Mouse (Mus musculus): ENCODE data around the gene Syt10. TPM values are rescaled to one million over a fixed set of nuclear protein-coding genes. Genes with fewer than 3 reads are reported as not detected.
"Not testable (repeated sequence)": the region's sequence is repeated elsewhere in the genome, so short reads cannot be mapped to it uniquely, and the experiment has no call there.

Gene Syt10
- total RNA-seq (2021) = not detected
- long read RNA-seq, experiment 1 = 0 reads
- long read RNA-seq, experiment 2 = 0 reads

GRCm38 (mm10) chr15:89841364-89842017, at the start of gene Syt10:
TSS of gene Syt10 (minus strand) at chr15:89841860.
- intact Hi-C loops (cut with DNase I) = no loop called here
- DNase-seq = peak in 1 of 2 experiments; percentile 11

- no peak for DNase-seq
- intact Hi-C loops (cut with DNase I) = no loop called here
These were observed 42.1 kb upstream of the Syt10 start for GRCm38 (mm10) chr15:89883799-89884198.

GRCm38 (mm10) chr15:89878981-89879380, 37.3 kb upstream of the Syt10 start:
- DNase-seq = no peak
- intact Hi-C loops (cut with DNase I) = no loop called here

- intact Hi-C loops (cut with DNase I) = no loop called here
- no peak for DNase-seq
These were observed 25.6 kb downstream of the Syt10 start for GRCm38 (mm10) chr15:89816098-89816497.

- no peak for DNase-seq
- intact Hi-C loops (cut with DNase I) = no loop called here
These were observed 37.2 kb downstream of the Syt10 start for GRCm38 (mm10) chr15:89804478-89804877.

GRCm38 (mm10) chr15:89779928-89780327, 61.7 kb downstream of the Syt10 start:
- intact Hi-C loops (cut with DNase I) = no loop called here
- DNase-seq = no peak

GRCm38 (mm10) chr15:89766016-89766415, 75.6 kb downstream of the Syt10 start:
- intact Hi-C loops (cut with DNase I); DNase-seq: not testable (repeated sequence)

GRCm38 (mm10) chr15:89733611-89734010, 108.0 kb downstream of the Syt10 start:
- intact Hi-C loops (cut with DNase I) = no loop called here
- DNase-seq = no peak

Small RNA genes lying within 50 kb of the gene (microRNA-seq; reads per million reads assigned to microRNA genes)
- 0 reads per million in 2 experiments for gene Gm24643

Other genes starting within 250 kb of the Syt10 start
- gene Rabl2, start 249.9 kb downstream of the Syt10 start, total RNA-seq (2021) = 1 to 10 TPM; 1.8 to 3.1 TPM